Comparison of ENCODE assay signal across 19 mouse cellular contexts in the genomic region with DNA sequence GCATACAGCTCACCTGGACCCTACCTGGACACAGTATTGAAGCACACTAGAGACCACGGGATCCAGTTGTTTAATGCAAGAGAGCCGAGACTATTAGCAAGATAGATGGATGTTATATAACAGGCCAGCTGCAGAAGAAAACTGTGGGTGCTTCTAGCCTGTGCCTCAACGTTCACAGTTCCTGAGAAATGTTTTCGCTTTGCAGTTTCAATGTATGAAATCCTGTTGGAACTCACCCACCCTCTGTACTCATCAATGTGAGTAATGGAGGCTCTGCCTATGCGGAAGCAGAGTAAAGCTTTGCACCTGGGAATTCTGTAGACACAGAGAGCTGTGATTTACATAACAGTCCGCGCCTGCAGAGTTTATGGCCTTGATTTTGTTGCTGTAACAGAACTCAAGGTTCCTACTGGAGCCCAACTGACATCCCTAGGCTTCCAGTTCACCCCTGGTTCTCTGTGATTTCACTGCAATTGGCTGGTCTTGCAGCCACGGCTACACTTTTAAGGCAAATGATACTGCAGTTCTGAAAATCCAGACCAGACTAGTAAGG.
DNase-seq lines count a peak whose midpoint lies in the region; ATAC-seq and TF ChIP-seq lines count a peak whose summit lies in the region.
"Had no signal": no experiment of that assay in that cellular context is flagged by ENCODE, and none has a peak within 500 bp of the region (broad histone marks: within the 10 kb centered on the region; RNA-seq: fewer than 3 reads in every experiment).

No protein-coding gene starts in this region.

- no peak for TF ChIP-seq POLR2A in cortical plate, adult 2 months (IDR thresholded peaks at IDR 0.05; ENCODE audit: extremely low read depth, insufficient read depth, low read length)

- no peaks in the 10 kb centered on the region for H3K36me3 ChIP-seq in kidney, embryonic 15.5 days
- H3K36me3 ChIP-seq: embryonic facial prominence, embryonic 10.5 days; hindbrain, embryonic 12.5 days; liver, embryonic 12.5 days; lung, embryonic 15.5 days had no signal

- no peak overlapping the region for H3K9ac ChIP-seq in kidney, embryonic 15.5 days
- H3K9ac ChIP-seq: forebrain, postnatal 0 days; hindbrain, embryonic 12.5 days; liver, embryonic 12.5 days; lung, embryonic 15.5 days had no signal

- no peaks in the 10 kb centered on the region for H3K27me3 ChIP-seq in kidney, embryonic 15.5 days
- H3K27me3 ChIP-seq: hindbrain, embryonic 12.5 days; liver, embryonic 12.5 days; lung, embryonic 15.5 days had no signal

- WGBS in kidney, embryonic 15.5 days, result 64% methylated on average over 8 of the region's 8 CpGs

- TF ChIP-seq CTCF in cortical plate, adult 2 months (IDR thresholded peaks at IDR 0.05; ENCODE audit: extremely low read depth, insufficient read depth, low read length), result no peak

- no peak overlapping the region for H3K4me3 ChIP-seq in cortical plate, adult 2 months (ENCODE audit: insufficient read depth, low read length)
- no peak overlapping the region for H3K4me3 ChIP-seq in kidney, embryonic 15.5 days (replicated peaks)
- H3K4me3 ChIP-seq: embryonic facial prominence, embryonic 10.5 days; erythroblast, embryonic 14.5 days; hindbrain, embryonic 12.5 days; liver, embryonic 12.5 days; lung, embryonic 15.5 days had no signal

- peaks cover 4% of the 10 kb centered on the region for H3K4me1 ChIP-seq in cortical plate, adult 2 months (ENCODE audit: control insufficient read depth, insufficient read depth, low read length)
- H3K4me1 ChIP-seq in kidney, embryonic 15.5 days, result no peaks in the 10 kb centered on the region
- H3K4me1 ChIP-seq: hindbrain, embryonic 12.5 days; liver, embryonic 12.5 days; lung, embryonic 15.5 days had no signal

- H3K4me2 ChIP-seq in kidney, embryonic 15.5 days, result no peak overlapping the region
- H3K4me2 ChIP-seq: hindbrain, embryonic 12.5 days; liver, embryonic 12.5 days; lung, embryonic 15.5 days had no signal

- ATAC-seq in kidney, embryonic 15.5 days (replicated peaks; ENCODE audit: low FRiP score), result no peak
- ATAC-seq: forebrain, postnatal 0 days; intestine, postnatal 0 days; liver, embryonic 12.5 days had no signal

- no peaks in the 10 kb centered on the region for H3K9me3 ChIP-seq in kidney, embryonic 15.5 days (replicated peaks)
- H3K9me3 ChIP-seq: embryonic facial prominence, embryonic 10.5 days; hindbrain, embryonic 12.5 days; liver, embryonic 12.5 days; lung, embryonic 15.5 days had no signal

- DNase-seq in adrenal gland, postnatal 14 days, result peak; percentile 8
- no peak for DNase-seq in adrenal gland, postnatal 25 days
- peak; percentile 38 for DNase-seq in layer of hippocampus, adult 9-11 months
- no peak for DNase-seq in layer of hippocampus, postnatal 10 days (ENCODE audit: low spot score in 2 of 2)
- peak; percentile 59 for DNase-seq in ES-CJ7 (ENCODE audit: low read depth, low spot score)
- DNase-seq in urinary bladder, postnatal 10 days (ENCODE audit: low spot score), result no peak
- DNase-seq: cerebellum, adult 11 months; cerebellum, postnatal 25 days; forebrain, postnatal 0 days; kidney, postnatal 10 days; midbrain, embryonic 14.5 days had no signal

- H3K27ac ChIP-seq in cortical plate, adult 2 months (ENCODE audit: insufficient read depth, low read length), result peak overlapping the region; percentile 12; the same call in 1 of the 2 replicates
- no peak overlapping the region for H3K27ac ChIP-seq in kidney, embryonic 15.5 days
- H3K27ac ChIP-seq: embryonic facial prominence, embryonic 10.5 days; hindbrain, embryonic 12.5 days; liver, embryonic 12.5 days; lung, embryonic 15.5 days had no signal

Comparison
In these comparisons a context has a peak if more than half of its experiments do, and no peak if none do; other contexts are left out.
1. DNase-seq: peak in adrenal gland, postnatal 14 days (single experiment), layer of hippocampus, adult 9-11 months (single experiment) and ES-CJ7 (single experiment); none in adrenal gland, postnatal 25 days (single experiment), layer of hippocampus, postnatal 10 days (0 of 2) and urinary bladder, postnatal 10 days (single experiment).